Mouse (Mus musculus): ENCODE data around the gene Mfge8.

DNA sequence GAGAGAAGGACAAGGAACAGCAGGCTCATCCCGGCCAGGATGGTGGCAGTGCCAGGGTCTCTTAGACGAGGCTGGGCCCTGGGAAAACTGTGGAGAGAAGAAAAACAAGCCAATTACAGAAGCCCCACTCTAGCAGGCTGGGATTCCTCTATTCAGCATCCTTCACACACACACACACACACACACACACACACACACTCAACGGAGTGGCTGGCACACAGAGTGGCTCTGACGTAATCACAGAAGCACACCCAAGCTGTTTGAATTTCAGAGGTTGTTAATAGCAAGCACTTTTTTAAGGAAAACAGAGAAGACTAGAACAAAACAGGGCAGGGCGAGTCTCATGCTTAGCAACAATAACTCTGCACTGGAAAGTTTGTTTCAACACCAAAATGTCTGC is 25.4 kb downstream of the Mfge8 start:
- TF ChIP-seq CTCF (IDR thresholded peaks at IDR 0.05; ENCODE audit: low read depth) (no peak), EP300 (IDR thresholded peaks at IDR 0.05; ENCODE audit: low read depth) (no peak)

All from heart, postnatal 0 days (tissue).